Mouse (Mus musculus) forebrain, embryonic 11.5 days (tissue): Measurements from ENCODE around the gene Gbf1. TPM values are rescaled to one million over a fixed set of nuclear protein-coding genes. Genes with fewer than 3 reads are reported as not detected.

Source experiments
- ATAC-seq: fragments of 200-750 bp; cut with Nextera tagmentation; replicated peaks from 2 replicates; pipeline ENCODE4 v1.8.0; 2017; ENCODE audit warnings: moderate TSS enrichment; ENCODE audit not compliant: low FRiP score
- DNase-seq: peaks from one replicate; pipeline ENCODE4 v3.0.0-alpha.2; 2017; ENCODE audit warnings: low spot score
- H3K27ac ChIP-seq: fragments of 300-500 bp; sonication (generic); 2 replicates; pipeline ENCODE4 v1.5.1; 2014; ENCODE audit warnings: low read depth, low read length
- H3K27me3 ChIP-seq: fragments of 300-500 bp; sonication (generic); 2 replicates; pipeline ENCODE4 v1.6.1; 2014; ENCODE audit warnings: mild to moderate bottlenecking, low read length, mixed read lengths; ENCODE audit not compliant: control insufficient read depth, insufficient read depth
- H3K36me3 ChIP-seq: fragments of 300-500 bp; sonication (generic); 2 replicates; pipeline ENCODE4 v1.6.1; 2014; ENCODE audit warnings: mild to moderate bottlenecking, low read length, moderate library complexity, mixed read lengths; ENCODE audit not compliant: control insufficient read depth, insufficient read depth
- H3K4me1 ChIP-seq: fragments of 300-500 bp; sonication (generic); replicated peaks from 2 replicates; pipeline ENCODE4 v1.6.1; 2014; ENCODE audit warnings: low read length, mixed read lengths; ENCODE audit not compliant: control insufficient read depth, insufficient read depth
- H3K4me2 ChIP-seq: fragments of 300-500 bp; sonication (generic); 2 replicates; pipeline ENCODE4 v1.6.1; 2014; ENCODE audit warnings: low read depth, mild to moderate bottlenecking, low read length, moderate library complexity, mixed read lengths; ENCODE audit not compliant: severe bottlenecking
- H3K4me3 ChIP-seq: fragments of 300-500 bp; sonication (generic); 2 replicates; pipeline ENCODE4 v1.5.1; 2014; ENCODE audit warnings: low read depth, low read length
- H3K9ac ChIP-seq: fragments of 300-500 bp; sonication (generic); 2 replicates; pipeline ENCODE4 v1.6.1; 2014; ENCODE audit warnings: low read length
- H3K9me3 ChIP-seq: fragments of 300-500 bp; sonication (generic); 2 replicates; pipeline ENCODE4 v1.6.1; 2016; ENCODE audit warnings: low read length, mixed read lengths; ENCODE audit not compliant: control insufficient read depth
- WGBS: fragments of 180-500 bp; shearing (Covaris S2); extraction: QIAGEN DNeasy Blood & Tissue Kit; methylation state at CpG from one replicate; pipeline ENCODE4 v1.1.7; 2014; 5-methylcytosine and 5-hydroxymethylcytosine counted together
- polyA plus RNA-seq: library from polyadenylated mRNA; unstranded; fragments of >200 nt; fragmentation: Nextera tagmentation; extraction: Ambion mirVana; gene quantifications from 2 replicates; pipeline ENCODE4 v1.2.1, GENCODE M21; 2014

Gbf1 gene
- polyA plus RNA-seq, 1 experiment from 2014 or later = 49.0 TPM

- no peaks in the 10 kb centered on the region for H3K9me3 ChIP-seq
- no peak overlapping the region for H3K9ac ChIP-seq
- H3K27me3 ChIP-seq = no peaks in the 10 kb centered on the region
- WGBS = 38% methylated on average over 7 of the region's 7 CpGs
- H3K36me3 ChIP-seq = peaks cover 2% of the 10 kb centered on the region; the same call in 1 of the 2 replicates
- no peak overlapping the region for H3K27ac ChIP-seq
- H3K4me2 ChIP-seq = no peak overlapping the region
- DNase-seq (no peak), ATAC-seq (no peak)
- H3K4me3 ChIP-seq = no peak overlapping the region
- H3K4me1 ChIP-seq = peaks cover 15% of the 10 kb centered on the region
Measured at GRCm38 (mm10) chr19:46332721-46333339, 180.5 kb downstream of the Gbf1 start.

- no peak overlapping the region for H3K4me3 ChIP-seq
- no peak overlapping the region for H3K4me2 ChIP-seq
- no peak overlapping the region for H3K27ac ChIP-seq
- no peak for DNase-seq
- no peaks in the 10 kb centered on the region for H3K27me3 ChIP-seq
- peaks cover 16% of the 10 kb centered on the region for H3K4me1 ChIP-seq
- peaks cover 2% of the 10 kb centered on the region; the same call in 1 of the 2 replicates for H3K36me3 ChIP-seq
- ATAC-seq = no peak
- H3K9ac ChIP-seq = no peak overlapping the region
- WGBS = 90% methylated on average over 3 of the region's 3 CpGs
- no peaks in the 10 kb centered on the region for H3K9me3 ChIP-seq
Measured at GRCm38 (mm10) chr19:46333906-46334305, 181.6 kb downstream of the Gbf1 start.

Other genes starting within 250 kb of the Gbf1 start
- gene Armh3, start 154.0 kb upstream of the Gbf1 start, polyA plus RNA-seq = 17.2 and 19.4 TPM in 2 replicates
- 2.5 and 3.7 TPM in 2 replicates for gene Hps6, start 149.0 kb upstream of the Gbf1 start, polyA plus RNA-seq
- 60.7 and 61.3 TPM in 2 replicates for gene Pprc1, start 107.6 kb upstream of the Gbf1 start, polyA plus RNA-seq
- gene Ldb1, start 107.3 kb upstream of the Gbf1 start, polyA plus RNA-seq = 104 and 108 TPM in 2 replicates
- gene Nolc1, start 76.6 kb upstream of the Gbf1 start, polyA plus RNA-seq = 132 and 133 TPM in 2 replicates
- gene Elovl3, start 20.6 kb upstream of the Gbf1 start, polyA plus RNA-seq = 0.13 and 0.23 TPM in 2 replicates
- gene Pitx3, start 4.2 kb upstream of the Gbf1 start, polyA plus RNA-seq = not detected in 2 replicates
- 4.1 and 4.2 TPM in 2 replicates for gene Nfkb2, start 151.8 kb downstream of the Gbf1 start, polyA plus RNA-seq
- gene Psd, start 174.6 kb downstream of the Gbf1 start, polyA plus RNA-seq = 10.7 and 11.3 TPM in 2 replicates
- 22.5 and 25.8 TPM in 2 replicates for gene Fbxl15, start 175.7 kb downstream of the Gbf1 start, polyA plus RNA-seq
- gene Cuedc2, start 186.2 kb downstream of the Gbf1 start, polyA plus RNA-seq = 217 and 242 TPM in 2 replicates
- gene Mfsd13a, start 188.6 kb downstream of the Gbf1 start, polyA plus RNA-seq = 7.9 and 8.6 TPM in 2 replicates
- gene 2310034G01Rik, start 197.8 kb downstream of the Gbf1 start, polyA plus RNA-seq = 1.3 and 2.7 TPM in 2 replicates
- 204 and 232 TPM in 2 replicates for gene Actr1a, start 243.2 kb downstream of the Gbf1 start, polyA plus RNA-seq
- 48.3 and 48.6 TPM in 2 replicates for gene Sufu, start 244.4 kb downstream of the Gbf1 start, polyA plus RNA-seq